Mouse (Mus musculus): ENCODE results near the gene Olfr1458.

Olfr1458 gene

GRCm38 (mm10) chr19:13106675-13107074 lies at the start of gene Olfr1458:
TSS of gene Olfr1458 (minus strand) at chr19:13106775.
- CTCF ChIA-PET = no interaction called here

- CTCF ChIA-PET = no interaction called here
Measured at GRCm38 (mm10) chr19:13149449-13149848, 42.9 kb upstream of the Olfr1458 start, which contains the start of gene Olfr1459. TSS of gene Olfr1459 (minus strand) at chr19:13149549.

- CTCF ChIA-PET = no interaction called here
Measured at GRCm38 (mm10) chr19:13097791-13098190, 8.8 kb downstream of the Olfr1458 start, which contains the start of gene Olfr1457. TSS of gene Olfr1457 (minus strand) at chr19:13097891.

GRCm38 (mm10) chr19:13093908-13094307 lies 12.7 kb downstream of the Olfr1458 start:
- CTCF ChIA-PET = no interaction called here

DNA sequence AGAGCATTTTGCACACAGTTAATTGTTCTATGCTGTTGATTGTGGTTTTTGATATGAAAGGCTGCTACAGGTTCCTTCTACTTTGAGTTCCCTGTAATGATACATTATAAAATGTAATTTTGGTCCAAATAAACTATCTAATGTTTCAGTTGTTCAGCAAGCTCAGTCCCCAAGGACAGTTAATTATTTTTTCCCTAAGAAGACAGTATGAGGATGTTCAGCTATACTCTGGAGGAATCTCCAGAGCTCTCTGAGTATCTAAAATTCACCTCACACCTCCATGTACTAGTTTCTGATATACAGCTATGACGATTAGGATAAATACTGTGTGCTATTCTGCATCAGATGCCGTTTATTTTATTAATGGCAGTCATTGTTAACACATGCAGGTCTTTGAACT lies 46.3 kb downstream of the Olfr1458 start, which contains the start of gene Olfr1454:
Gene Olfr1454 (plus strand): TSS at position 301 of the 400 bp plus-strand sequence.
- CTCF ChIA-PET = no interaction called here

Data from spleen, embryonic (tissue).